Mouse (Mus musculus): Measurements from ENCODE around the gene Mrpl9. TPM values are rescaled to one million over a fixed set of nuclear protein-coding genes. Genes with fewer than 3 reads are reported as not detected.

The Mrpl9 gene
- 10 to 100 TPM; 29.8 to 64.3 TPM for polyA plus RNA-seq (2012; fragmentation: generic; extraction: Trizol)

DNA sequence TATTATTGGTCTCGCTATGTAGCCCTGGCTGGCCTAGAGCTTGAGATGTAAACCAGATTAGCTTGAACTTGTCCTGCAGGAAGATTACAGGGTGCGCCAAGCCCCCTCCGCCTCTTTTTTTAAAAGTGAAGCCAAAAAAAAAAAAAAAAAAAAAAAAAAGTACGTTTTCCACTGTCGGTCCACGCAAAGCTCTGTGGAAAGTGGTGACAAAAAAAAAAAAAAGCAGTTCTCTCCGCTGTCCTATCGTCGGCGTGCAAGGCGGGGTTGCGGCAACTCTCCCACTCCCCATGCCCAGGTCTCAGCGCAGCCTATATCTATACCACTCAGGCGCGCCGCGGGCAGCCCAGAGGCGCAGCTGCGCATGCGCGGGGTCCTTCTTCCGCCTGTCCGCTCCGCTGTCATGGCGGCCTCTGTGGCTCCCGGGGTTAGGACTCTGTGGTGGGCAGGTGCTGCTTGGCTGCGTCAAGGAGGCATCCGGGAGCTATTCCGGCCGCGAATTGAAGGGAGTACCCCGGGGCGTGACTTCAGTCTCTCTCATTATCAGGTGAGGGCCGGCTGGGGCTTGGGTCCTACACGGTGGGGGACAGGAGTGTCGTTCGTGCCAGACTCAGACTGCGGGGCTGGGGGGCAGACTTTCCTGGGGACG lies at the start of gene Mrpl9:
Gene Mrpl9, plus strand, starts transcription at position 368 of the 646 bp plus-strand sequence.

GRCm38 (mm10) chr3:94398217-94398616 lies 44.9 kb upstream of the Mrpl9 start, which contains the start of gene Lingo4:
TSS of gene Lingo4 (plus strand) at chr3:94398517.

GRCm38 (mm10) chr3:94413031-94413679 lies 30.0 kb upstream of the Mrpl9 start, which contains the start of gene Tdrkh:
TSS of gene Tdrkh (plus strand) at chr3:94413273.

GRCm38 (mm10) chr3:94443597-94443964 lies 463 bp downstream of the Mrpl9 start, which contains the start of gene Oaz3:
TSS of gene Oaz3 (minus strand) at chr3:94443915.

DNA sequence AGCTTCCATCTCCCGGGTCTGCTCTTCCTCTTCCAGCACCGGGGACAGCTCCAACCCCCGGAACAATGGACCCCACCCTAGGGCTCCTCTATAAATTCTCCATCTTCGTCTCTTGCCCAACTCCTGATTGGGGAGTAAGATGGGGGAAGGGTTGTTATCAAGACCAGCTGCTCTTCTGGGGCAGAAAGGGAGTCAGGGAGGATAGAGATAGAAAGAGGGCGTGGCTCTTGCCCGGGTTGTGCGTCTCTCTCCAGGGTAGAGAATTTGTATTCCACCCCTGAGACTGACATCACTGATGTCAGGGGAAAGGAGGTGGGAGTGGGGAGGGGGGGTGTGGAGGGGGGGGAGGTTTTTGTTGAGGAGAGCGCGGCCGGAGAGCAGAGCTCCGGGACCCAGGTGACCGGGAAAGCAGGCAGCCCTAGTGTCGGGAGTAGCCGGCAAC lies 34.9 kb downstream of the Mrpl9 start, which contains the start of gene Celf3:
Gene Celf3, plus strand, starts transcription at position 315 of the 442 bp plus-strand sequence.

DNA sequence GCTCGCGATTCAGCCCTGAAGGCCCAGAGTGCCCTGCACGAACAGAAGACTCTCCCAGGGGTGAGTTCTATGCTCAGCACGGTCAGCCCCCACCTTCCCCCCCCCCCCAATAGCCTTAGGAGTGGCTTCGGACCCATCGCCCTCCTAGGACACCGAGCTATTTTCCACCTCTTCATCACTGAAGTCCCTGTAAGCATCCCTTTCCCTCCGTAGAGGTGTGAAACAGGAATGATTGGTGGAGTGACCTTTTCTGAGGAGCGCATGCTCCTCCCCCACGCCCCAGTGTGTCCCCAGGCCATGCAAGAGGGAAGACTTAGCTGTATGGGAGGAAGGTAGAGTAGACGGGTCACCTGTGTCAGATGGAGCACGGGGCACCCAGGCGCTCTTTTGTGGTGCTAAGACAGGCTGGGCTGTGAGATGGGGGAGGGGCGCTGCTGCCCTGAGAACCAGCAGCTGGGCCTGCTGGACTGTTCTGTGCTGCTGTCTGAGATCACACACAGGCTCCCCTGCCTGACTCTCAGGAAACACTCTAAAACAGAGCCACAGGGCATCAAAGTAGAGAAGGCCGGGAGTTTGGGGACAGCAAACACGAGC lies 37.3 kb downstream of the Mrpl9 start, which contains the start of gene Riiad1:
Gene Riiad1, minus strand, starts transcription at position 51 of the 594 bp plus-strand sequence.

Other genes starting within 250 kb of the Mrpl9 start
- not detected for gene Gm5286, start 246.6 kb upstream of the Mrpl9 start, polyA plus RNA-seq (2012; fragmentation: generic; extraction: Trizol)
- not detected for gene Gm4778, start 179.3 kb upstream of the Mrpl9 start, polyA plus RNA-seq (2012; fragmentation: generic; extraction: Trizol)
- gene Them4, start 133.2 kb upstream of the Mrpl9 start, polyA plus RNA-seq (2012; fragmentation: generic; extraction: Trizol), result 1 to 10 TPM in 1 of 2 experiments, under 1 TPM in 1; 0.30 to 1.3 TPM
- under 1 TPM in 1 of 2 experiments, not detected in 1; 0.02 TPM for gene Them5, start 101.2 kb upstream of the Mrpl9 start, polyA plus RNA-seq (2012; fragmentation: generic; extraction: Trizol)
- under 1 TPM in 1 of 2 experiments, not detected in 1; 0.14 TPM for gene C2cd4d, start 80.9 kb upstream of the Mrpl9 start, polyA plus RNA-seq (2012; fragmentation: generic; extraction: Trizol)
- under 1 TPM; 0.04 to 0.11 TPM for gene Rorc, start 70.5 kb upstream of the Mrpl9 start, polyA plus RNA-seq (2012; fragmentation: generic; extraction: Trizol)
- not detected for gene Lingo4, start 44.8 kb upstream of the Mrpl9 start, polyA plus RNA-seq (2012; fragmentation: generic; extraction: Trizol)
- gene Tdrkh, start 30.0 kb upstream of the Mrpl9 start, polyA plus RNA-seq (2012; fragmentation: generic; extraction: Trizol), result under 1 TPM; 0.15 to 0.26 TPM
- gene Oaz3, start 597 bp downstream of the Mrpl9 start, polyA plus RNA-seq (2012; fragmentation: generic; extraction: Trizol), result under 1 TPM; 0.05 to 0.27 TPM
- under 1 TPM; 0.06 to 0.84 TPM for gene Celf3, start 35.0 kb downstream of the Mrpl9 start, polyA plus RNA-seq (2012; fragmentation: generic; extraction: Trizol)
- gene Riiad1, start 37.0 kb downstream of the Mrpl9 start, polyA plus RNA-seq (2012; fragmentation: generic; extraction: Trizol), result under 1 TPM in 1 of 2 experiments, not detected in 1; 0.97 TPM
- 10 to 100 TPM in 1 of 2 experiments, 1 to 10 TPM in 1; 3.0 to 11.5 TPM for gene Snx27, start 139.4 kb downstream of the Mrpl9 start, polyA plus RNA-seq (2012; fragmentation: generic; extraction: Trizol)
- gene Gm10972, start 199.8 kb downstream of the Mrpl9 start, polyA plus RNA-seq (2012; fragmentation: generic; extraction: Trizol), result not detected
- gene Tuft1, start 215.6 kb downstream of the Mrpl9 start, polyA plus RNA-seq (2012; fragmentation: generic; extraction: Trizol), result 1 to 10 TPM in 1 of 2 experiments, under 1 TPM in 1; 0.85 to 2.2 TPM

All from C3H10T1/2 (cell line).